Mouse (Mus musculus) lung, postnatal 0 days (tissue): ENCODE measurements around the gene Hs3st3a1.

Source experiments
- CTCF ChIP-seq: IDR thresholded peaks from 2 replicates; pipeline ENCODE4 v1.5.1; 2016; ENCODE audit warnings: antibody characterized with exemption, mild to moderate bottlenecking
- EP300 ChIP-seq: IDR thresholded peaks from 2 replicates; pipeline ENCODE4 v1.6.1; 2016; ENCODE audit warnings: antibody characterized with exemption, mild to moderate bottlenecking, control low read depth

- TF ChIP-seq CTCF (no peak), EP300 (no peak)
Observed at GRCm38 (mm10) chr11:64541866-64542265, 106.7 kb downstream of the Hs3st3a1 start.
